Mouse (Mus musculus) liver, adult 2 months (tissue): ENCODE data around the gene Fryl. TPM values are rescaled to one million over a fixed set of nuclear protein-coding genes. Genes with fewer than 3 reads are reported as not detected.

Experiments used
- DNase-seq: peaks from one replicate; pipeline ENCODE4 v3.0.0-alpha.2; 2011; ENCODE audit warnings: low read depth, low spot score; ENCODE audit errors: extremely low read depth
- H3K27ac ChIP-seq: fragments of 200-500 bp; replicated peaks from 2 replicates; pipeline ENCODE4 v1.5.1; 2012; ENCODE audit warnings: low read depth, mild to moderate bottlenecking, control low read depth, inconsistent platforms, low read length; ENCODE audit not compliant: insufficient read depth
- H3K27me3 ChIP-seq: fragments of 200-500 bp; 2 replicates; pipeline ENCODE4 v1.6.1; 2012; ENCODE audit warnings: mild to moderate bottlenecking, moderate library complexity, low read length, inconsistent platforms; ENCODE audit not compliant: control insufficient read depth, insufficient read depth
- H3K36me3 ChIP-seq: fragments of 200-500 bp; 2 replicates; pipeline ENCODE4 v1.6.1; 2012; ENCODE audit warnings: low read length, inconsistent platforms; ENCODE audit not compliant: control insufficient read depth, insufficient read depth
- H3K4me1 ChIP-seq: fragments of 200-500 bp; 2 replicates; pipeline ENCODE4 v1.6.1; 2011; ENCODE audit warnings: low read length; ENCODE audit not compliant: control insufficient read depth, insufficient read depth
- H3K4me3 ChIP-seq: fragments of 200-500 bp; 2 replicates; pipeline ENCODE4 v1.5.1; 2011; ENCODE audit warnings: low read depth, mild to moderate bottlenecking, control low read depth, low read length, moderate library complexity; ENCODE audit not compliant: insufficient read depth
- H3K79me2 ChIP-seq: fragments of 200-500 bp; 2 replicates; pipeline ENCODE4 v1.6.1; 2012; ENCODE audit warnings: inconsistent platforms, mild to moderate bottlenecking, low read length, moderate library complexity; ENCODE audit not compliant: control insufficient read depth, insufficient read depth
- H3K9ac ChIP-seq: fragments of 200-500 bp; 2 replicates; pipeline ENCODE4 v1.6.1; 2012; ENCODE audit warnings: low read depth, mild to moderate bottlenecking, control low read depth, inconsistent platforms, low read length
- CTCF ChIP-seq: fragments of 200-500 bp; IDR thresholded peaks from 2 replicates; pipeline ENCODE4 v1.5.1; 2011; ENCODE audit warnings: low read depth, low read length, control low read depth
- POLR2A ChIP-seq: fragments of 200-500 bp; IDR thresholded peaks from 2 replicates; pipeline ENCODE4 v1.6.1; 2011; ENCODE audit warnings: low read length, control low read depth; ENCODE audit not compliant: insufficient read depth; ENCODE audit errors: extremely low read depth
- WGBS: fragments of 180-500 bp; shearing (Covaris S2); methylation state at CpG from one replicate; pipeline ENCODE4 v1.1.7; 2018; 5-methylcytosine and 5-hydroxymethylcytosine counted together
- polyA plus RNA-seq: library from polyadenylated mRNA; depleted of rRNA; stranded (reverse); fragments of >200 nt; gene quantifications from 2 replicates; pipeline ENCODE4 v1.2.3, GENCODE M21; 2012
- total RNA-seq: library from RNA; depleted of rRNA; stranded (reverse); fragments of >200 nt; gene quantifications from 2 replicates; pipeline ENCODE4 v1.2.3, GENCODE M21; 2014

Gene Fryl
- total and polyA plus RNA-seq, 2 experiments, result 9.5 to 18.7 TPM

DNA sequence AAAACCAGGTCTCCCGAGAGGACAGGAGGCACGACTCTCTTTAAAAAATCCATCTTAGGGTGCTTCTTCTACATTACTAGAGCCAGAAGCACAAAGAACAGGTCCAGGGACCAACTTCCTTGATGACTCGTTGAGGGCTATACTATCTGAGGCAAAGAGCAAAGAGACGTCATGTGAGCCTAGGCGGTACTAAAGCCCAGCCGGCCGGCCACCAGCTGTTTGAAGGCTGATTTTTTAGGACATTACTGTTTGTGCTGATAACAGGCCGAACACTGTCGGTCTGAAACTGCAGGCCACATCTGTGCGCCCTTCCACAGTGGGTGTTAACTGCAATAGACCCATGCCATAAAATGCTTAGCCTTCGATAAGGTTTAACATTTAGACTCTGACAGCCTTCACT lies 64.7 kb downstream of the Fryl start:
- no peaks in the 10 kb centered on the region for H3K27me3 ChIP-seq
- no peak overlapping the region for H3K27ac ChIP-seq
- TF ChIP-seq CTCF, result no peak
- TF ChIP-seq POLR2A, result no peak
- no peak overlapping the region for H3K9ac ChIP-seq
- H3K79me2 ChIP-seq, result no peaks in the 10 kb centered on the region; the same call in 1 of the 2 replicates
- H3K36me3 ChIP-seq, result no peaks in the 10 kb centered on the region; the same call in 1 of the 2 replicates
- no peak overlapping the region for H3K4me3 ChIP-seq
- DNase-seq, result no peak
- no peaks in the 10 kb centered on the region; the same call in none of the 2 replicates for H3K4me1 ChIP-seq
- 81% methylated on average over 11 of the region's 11 CpGs for WGBS

DNA sequence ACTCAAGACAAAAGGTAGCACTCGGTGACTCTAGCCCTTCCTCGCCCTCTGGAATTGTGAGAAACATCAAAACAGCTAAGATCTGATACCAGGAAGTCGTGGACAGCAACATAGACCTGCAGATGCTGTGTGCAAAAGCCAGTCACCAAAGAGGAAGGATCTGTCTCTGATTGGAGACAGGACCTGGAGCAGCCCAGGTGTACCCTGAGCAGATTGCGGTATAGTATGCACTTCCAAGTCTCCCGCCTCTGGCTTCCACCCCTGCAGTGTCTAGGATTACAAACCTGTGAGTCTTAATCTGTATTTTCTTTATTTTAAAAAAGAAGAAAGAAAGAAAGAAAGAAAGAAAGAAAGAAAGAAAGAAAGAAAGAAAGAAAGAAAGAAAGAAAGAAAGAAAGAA lies 66.3 kb downstream of the Fryl start:
- H3K27ac ChIP-seq, result no peak overlapping the region
- 97% methylated on average over 5 of the region's 5 CpGs for WGBS
- no peak for TF ChIP-seq CTCF
- no peak for TF ChIP-seq POLR2A
- no peak overlapping the region for H3K9ac ChIP-seq
- no peaks in the 10 kb centered on the region; the same call in 1 of the 2 replicates for H3K79me2 ChIP-seq
- H3K27me3 ChIP-seq, result no peaks in the 10 kb centered on the region
- DNase-seq, result no peak
- no peak overlapping the region for H3K4me3 ChIP-seq
- H3K4me1 ChIP-seq, result no peaks in the 10 kb centered on the region; the same call in none of the 2 replicates
- H3K36me3 ChIP-seq, result no peaks in the 10 kb centered on the region; the same call in 1 of the 2 replicates

DNA sequence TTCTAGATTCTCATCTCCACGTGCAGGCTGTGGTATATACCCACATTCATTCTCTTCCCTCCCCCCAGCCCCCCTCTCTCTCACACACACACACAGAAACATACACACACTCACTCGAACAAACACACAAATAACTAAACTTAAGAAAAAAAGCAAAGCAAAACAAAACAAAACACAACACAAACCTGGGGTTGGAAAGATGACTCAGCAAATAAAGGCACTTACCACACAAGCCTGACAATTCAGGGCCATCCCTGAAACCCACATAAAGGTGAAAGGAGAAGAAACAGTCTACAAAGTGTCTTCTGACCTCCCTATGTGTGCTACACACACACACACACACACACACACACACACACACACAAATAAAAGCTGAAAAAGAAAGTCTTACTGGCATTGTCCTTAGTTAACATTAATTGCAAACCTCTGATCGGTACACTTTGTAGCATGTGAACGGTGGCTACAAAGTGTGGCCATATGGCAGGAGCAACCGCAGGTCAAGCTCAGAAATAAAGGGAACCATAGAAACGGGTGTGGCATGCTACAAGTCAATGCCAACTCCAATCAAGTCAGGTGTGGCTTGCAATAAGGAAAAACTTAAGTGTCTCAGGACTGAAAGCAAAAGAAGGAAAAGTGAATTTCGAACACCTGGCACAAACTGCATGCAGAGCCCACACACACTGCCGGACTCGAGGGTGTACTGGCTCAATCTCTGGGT lies 66.8 kb downstream of the Fryl start:
- TF ChIP-seq CTCF (no peak), POLR2A (no peak)
- Histone ChIP-seq H3K4me3 (no peak overlapping the region), H3K27me3 (no peaks in the 10 kb centered on the region), H3K79me2 (no peaks in the 10 kb centered on the region; the same call in 1 of the 2 replicates), H3K36me3 (no peaks in the 10 kb centered on the region), H3K4me1 (no peaks in the 10 kb centered on the region; the same call in none of the 2 replicates), H3K9ac (no peak overlapping the region), H3K27ac (no peak overlapping the region)
- WGBS, result 94% methylated on average over 9 of the region's 9 CpGs
- no peak for DNase-seq

DNA sequence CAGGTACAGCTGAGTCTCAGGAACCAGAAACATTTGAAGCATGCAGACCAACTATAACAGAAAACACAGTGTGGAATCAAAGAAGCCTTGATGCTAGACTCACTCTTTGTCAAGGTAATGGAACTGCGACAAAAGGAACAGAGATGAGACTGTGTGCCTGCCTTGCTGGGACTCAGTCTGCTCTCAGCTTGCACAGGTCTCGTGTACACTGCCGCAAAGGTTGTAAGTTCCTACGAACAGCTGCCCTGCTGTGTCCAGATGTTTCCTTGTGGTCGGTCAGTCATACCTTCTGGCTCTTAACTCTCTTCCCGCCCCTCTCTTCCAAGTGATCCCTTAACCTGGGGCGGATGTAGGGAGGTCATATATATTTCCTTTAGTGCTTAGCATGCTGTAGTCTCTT lies 67.8 kb downstream of the Fryl start:
- no peak for TF ChIP-seq CTCF
- TF ChIP-seq POLR2A, result no peak
- no peaks in the 10 kb centered on the region; the same call in 1 of the 2 replicates for H3K79me2 ChIP-seq
- no peak overlapping the region for H3K4me3 ChIP-seq
- H3K4me1 ChIP-seq, result no peaks in the 10 kb centered on the region; the same call in none of the 2 replicates
- H3K36me3 ChIP-seq, result no peaks in the 10 kb centered on the region
- H3K9ac ChIP-seq, result no peak overlapping the region
- WGBS, result 88% methylated on average over 7 of the region's 7 CpGs
- H3K27ac ChIP-seq, result no peak overlapping the region
- H3K27me3 ChIP-seq, result no peaks in the 10 kb centered on the region
- no peak for DNase-seq

DNA sequence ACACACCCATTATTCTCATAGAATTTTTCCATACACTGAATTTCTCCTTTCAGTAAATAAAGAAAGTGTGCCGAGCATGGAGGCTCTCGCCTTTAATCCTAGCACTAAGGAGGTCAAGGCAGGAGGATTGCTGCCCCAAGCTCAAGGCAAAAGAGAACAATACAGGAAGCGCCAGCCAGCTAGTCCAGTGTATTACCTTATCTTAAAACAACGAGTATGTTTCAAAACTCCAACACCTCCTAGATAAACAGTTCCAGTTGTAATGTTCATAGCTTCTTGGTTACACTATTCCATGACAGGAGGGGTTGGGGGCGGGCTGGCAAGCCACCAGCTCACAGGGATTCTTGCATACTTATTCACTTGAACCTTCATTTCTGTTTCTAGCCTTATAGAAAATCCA lies 68.3 kb downstream of the Fryl start:
- no peak overlapping the region for H3K27ac ChIP-seq
- H3K4me1 ChIP-seq, result no peaks in the 10 kb centered on the region; the same call in none of the 2 replicates
- no peak for TF ChIP-seq CTCF
- TF ChIP-seq POLR2A, result no peak
- no peaks in the 10 kb centered on the region for H3K27me3 ChIP-seq
- DNase-seq, result no peak
- H3K9ac ChIP-seq, result no peak overlapping the region
- 75% methylated on average over 5 of the region's 5 CpGs for WGBS
- H3K36me3 ChIP-seq, result no peaks in the 10 kb centered on the region
- no peak overlapping the region for H3K4me3 ChIP-seq
- H3K79me2 ChIP-seq, result no peaks in the 10 kb centered on the region; the same call in 1 of the 2 replicates

DNA sequence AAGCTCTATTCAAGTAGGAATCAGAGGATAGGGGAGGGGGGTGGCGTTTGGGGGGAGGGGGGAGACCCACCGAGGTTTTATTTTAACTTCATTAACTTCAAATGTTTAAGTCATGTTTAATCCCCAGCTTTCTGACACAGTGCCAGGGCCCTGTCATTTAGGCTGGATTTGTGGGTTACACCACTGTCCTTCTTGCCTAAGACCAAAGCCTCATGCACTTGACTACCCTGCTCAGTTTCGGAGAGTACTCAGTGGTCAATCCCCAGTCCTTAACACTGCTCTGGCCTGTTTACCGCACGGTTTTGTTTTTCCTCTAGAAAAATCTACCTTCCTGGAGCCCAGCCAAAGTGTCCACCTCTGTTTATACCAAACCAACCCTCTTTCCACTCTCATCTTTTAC lies 69.5 kb downstream of the Fryl start:
- Histone ChIP-seq H3K27ac (no peak overlapping the region), H3K9ac (no peak overlapping the region), H3K36me3 (no peaks in the 10 kb centered on the region), H3K27me3 (no peaks in the 10 kb centered on the region), H3K79me2 (no peaks in the 10 kb centered on the region; the same call in 1 of the 2 replicates), H3K4me3 (no peak overlapping the region), H3K4me1 (no peaks in the 10 kb centered on the region)
- DNase-seq, result no peak
- WGBS, result 81% methylated on average over 5 of the region's 5 CpGs
- TF ChIP-seq POLR2A, result no peak
- no peak for TF ChIP-seq CTCF
